Mouse (Mus musculus) spleen, adult 2 months (tissue): ENCODE measurements around the gene 0610010F05Rik.

ENCODE experiments used
- CTCF ChIP-seq: fragments of 200-500 bp; IDR thresholded peaks from 2 replicates; pipeline ENCODE4 v1.5.1; 2011; ENCODE audit warnings: mild to moderate bottlenecking, inconsistent platforms; ENCODE audit not compliant: insufficient read depth, insufficient read length, insufficient replicate concordance; ENCODE audit errors: extremely low read depth
- POLR2A ChIP-seq: fragments of 200-500 bp; IDR thresholded peaks from 2 replicates; pipeline ENCODE4 v1.6.1; 2011; ENCODE audit warnings: low read depth, low read length, inconsistent platforms

DNA sequence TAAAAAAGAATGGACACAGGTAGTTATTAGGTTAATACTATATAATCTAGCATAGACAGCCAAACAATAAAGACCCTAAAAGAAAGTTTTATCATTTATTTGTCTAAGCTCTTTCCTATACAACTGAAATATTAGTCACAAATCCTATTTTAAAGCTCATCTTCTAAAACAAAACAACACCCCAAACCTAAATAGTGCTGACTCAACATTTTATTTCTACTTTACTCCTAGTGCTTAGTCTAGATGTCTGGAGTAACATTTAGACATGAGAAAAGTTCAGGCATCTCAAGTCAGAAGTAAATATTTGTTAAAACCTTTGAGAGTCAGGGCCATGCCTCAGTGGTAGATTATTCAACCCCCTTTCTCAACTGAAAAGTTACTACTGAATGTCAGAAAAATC is 14.0 kb upstream of the 0610010F05Rik start:
- TF ChIP-seq CTCF (no peak), POLR2A (no peak)
